Mouse (Mus musculus) limb, embryonic 12.5 days (tissue): ENCODE results near the gene Melk. TPM values are rescaled to one million over a fixed set of nuclear protein-coding genes. Genes with fewer than 3 reads are reported as not detected.

Source experiments
- ATAC-seq: fragments of 200-750 bp; cut with Nextera tagmentation; 2 replicates; pipeline ENCODE4 v1.8.0; 2017; ENCODE audit warnings: low read depth, moderate TSS enrichment; ENCODE audit not compliant: insufficient number of reproducible peaks, insufficient read depth, low FRiP score, low TSS enrichment
- H3K27ac ChIP-seq: fragments of 300-500 bp; sonication (generic); 2 replicates; pipeline ENCODE4 v1.5.1; 2016; ENCODE audit warnings: mild to moderate bottlenecking, moderate library complexity
- H3K27me3 ChIP-seq: fragments of 300-500 bp; sonication (generic); 2 replicates; pipeline ENCODE4 v1.6.1; 2016; ENCODE audit warnings: mild to moderate bottlenecking, moderate library complexity
- H3K36me3 ChIP-seq: fragments of 300-500 bp; sonication (generic); 2 replicates; pipeline ENCODE4 v1.6.1; 2016; ENCODE audit warnings: mild to moderate bottlenecking, moderate library complexity
- H3K4me1 ChIP-seq: fragments of 300-500 bp; sonication (generic); replicated peaks from 2 replicates; pipeline ENCODE4 v1.6.1; 2016
- H3K4me2 ChIP-seq: fragments of 300-500 bp; sonication (generic); 2 replicates; pipeline ENCODE4 v1.6.1; 2016; ENCODE audit warnings: mild to moderate bottlenecking, moderate library complexity
- H3K4me3 ChIP-seq: fragments of 300-500 bp; sonication (generic); replicated peaks from 2 replicates; pipeline ENCODE4 v1.5.1; 2016; ENCODE audit warnings: mild to moderate bottlenecking
- H3K9ac ChIP-seq: fragments of 300-500 bp; sonication (generic); replicated peaks from 2 replicates; pipeline ENCODE4 v1.6.1; 2016; ENCODE audit warnings: mild to moderate bottlenecking, moderate library complexity
- H3K9me3 ChIP-seq: fragments of 300-500 bp; sonication (generic); 2 replicates; pipeline ENCODE4 v1.6.1; 2016; ENCODE audit warnings: mild to moderate bottlenecking, moderate library complexity
- WGBS: fragments of 180-500 bp; shearing (Covaris S2); methylation state at CpG from one replicate; pipeline ENCODE4 v1.1.7; 2016; 5-methylcytosine and 5-hydroxymethylcytosine counted together
- polyA plus RNA-seq: library from polyadenylated mRNA; unstranded; fragments of >200 nt; fragmentation: Nextera tagmentation; extraction: Ambion mirVana; gene quantifications from 2 replicates; pipeline ENCODE4 v1.2.1, GENCODE M21; 2016

Melk gene
- polyA plus RNA-seq, 1 experiment from 2014 or later = 55.2 TPM

- H3K27ac ChIP-seq = no peak overlapping the region
- H3K4me3 ChIP-seq = no peak overlapping the region
- H3K4me1 ChIP-seq = no peaks in the 10 kb centered on the region
- H3K36me3 ChIP-seq = peaks cover 46% of the 10 kb centered on the region
- no peak overlapping the region for H3K9ac ChIP-seq
- no peaks in the 10 kb centered on the region for H3K9me3 ChIP-seq
- no peaks in the 10 kb centered on the region for H3K27me3 ChIP-seq
- H3K4me2 ChIP-seq = no peak overlapping the region
- WGBS = 91% methylated on average over 8 of the region's 8 CpGs
- ATAC-seq = no peak
Observed at GRCm38 (mm10) chr4:44335006-44335405, 34.3 kb downstream of the Melk start.

GRCm38 (mm10) chr4:44361670-44362069, 61.0 kb downstream of the Melk start:
- Histone ChIP-seq H3K27me3 (no peaks in the 10 kb centered on the region), H3K27ac (no peak overlapping the region), H3K4me2 (no peak overlapping the region), H3K9ac (no peak overlapping the region), H3K4me3 (no peak overlapping the region), H3K9me3 (no peaks in the 10 kb centered on the region), H3K36me3 (peaks cover 32% of the 10 kb centered on the region; the same call in 1 of the 2 replicates), H3K4me1 (no peaks in the 10 kb centered on the region)
- no peak for ATAC-seq
- 96% methylated on average over 7 of the region's 7 CpGs for WGBS

- Histone ChIP-seq H3K27me3 (no peaks in the 10 kb centered on the region), H3K4me2 (no peak overlapping the region), H3K27ac (no peak overlapping the region), H3K9me3 (no peaks in the 10 kb centered on the region), H3K36me3 (peaks cover 32% of the 10 kb centered on the region; the same call in 1 of the 2 replicates), H3K4me1 (no peaks in the 10 kb centered on the region), H3K4me3 (no peak overlapping the region), H3K9ac (no peak overlapping the region)
- no peak for ATAC-seq
- WGBS = 93% methylated on average over 12 of the region's 12 CpGs
Observed at GRCm38 (mm10) chr4:44363434-44364013, 62.8 kb downstream of the Melk start.

- H3K36me3 ChIP-seq = no peaks in the 10 kb centered on the region
- H3K9ac ChIP-seq = no peak overlapping the region
- no peak overlapping the region for H3K4me2 ChIP-seq
- H3K27ac ChIP-seq = no peak overlapping the region
- no peak overlapping the region for H3K4me3 ChIP-seq
- WGBS = 84% methylated on average over 34 of the region's 37 CpGs
- ATAC-seq = no peak
- no peaks in the 10 kb centered on the region for H3K9me3 ChIP-seq
- H3K4me1 ChIP-seq = no peaks in the 10 kb centered on the region
- peaks cover 3% of the 10 kb centered on the region; the same call in 1 of the 2 replicates for H3K27me3 ChIP-seq
Observed at GRCm38 (mm10) chr4:44392231-44393216, 91.8 kb downstream of the Melk start.

GRCm38 (mm10) chr4:44402607-44403006, 101.9 kb downstream of the Melk start:
- Histone ChIP-seq H3K4me3 (no peak overlapping the region), H3K4me1 (no peaks in the 10 kb centered on the region), H3K9ac (no peak overlapping the region), H3K9me3 (no peaks in the 10 kb centered on the region), H3K36me3 (no peaks in the 10 kb centered on the region), H3K4me2 (no peak overlapping the region), H3K27ac (no peak overlapping the region), H3K27me3 (0 out of 2 replicates have a peak, but pooled peaks cover 3% of the 10 kb centered on the region)
- no peak for ATAC-seq
- 9% methylated on average over 5 of the region's 5 CpGs for WGBS

- WGBS = 77% methylated on average over 5 of the region's 5 CpGs
- H3K36me3 ChIP-seq = no peaks in the 10 kb centered on the region
- no peak for ATAC-seq
- no peak overlapping the region for H3K4me2 ChIP-seq
- no peak overlapping the region for H3K4me3 ChIP-seq
- no peaks in the 10 kb centered on the region for H3K27me3 ChIP-seq
- H3K9ac ChIP-seq = no peak overlapping the region
- H3K27ac ChIP-seq = no peak overlapping the region
- H3K4me1 ChIP-seq = no peaks in the 10 kb centered on the region
- H3K9me3 ChIP-seq = no peaks in the 10 kb centered on the region
Observed at GRCm38 (mm10) chr4:44404487-44404886, 103.8 kb downstream of the Melk start.

Other genes starting within 250 kb of the Melk start
- 20.5 and 20.7 TPM in 2 replicates for gene Gne, start 216.7 kb upstream of the Melk start, polyA plus RNA-seq
- 29.4 and 31.5 TPM in 2 replicates for gene Rnf38, start 67.1 kb upstream of the Melk start, polyA plus RNA-seq